Mouse (Mus musculus) erythroblast, embryonic 14.5 days (primary cell): ENCODE data around the gene Snx10.

ENCODE experiments used
- GATA1 ChIP-seq: IDR thresholded peaks from 2 replicates; pipeline ENCODE4 v1.6.1; 2012; ENCODE audit warnings: low read length, inconsistent platforms, mixed read lengths
- TAL1 ChIP-seq: IDR thresholded peaks from 3 replicates; pipeline ENCODE4 v1.6.1; 2012; ENCODE audit warnings: low read length, inconsistent platforms, mixed read lengths

GRCm38 (mm10) chr6:51558311-51558710 lies 34.6 kb downstream of the Snx10 start:
- no peak for TF ChIP-seq GATA1
- TF ChIP-seq TAL1, result no peak
